Mouse (Mus musculus): ENCODE measurements around the gene Tmigd3.

Gene Tmigd3

DNA sequence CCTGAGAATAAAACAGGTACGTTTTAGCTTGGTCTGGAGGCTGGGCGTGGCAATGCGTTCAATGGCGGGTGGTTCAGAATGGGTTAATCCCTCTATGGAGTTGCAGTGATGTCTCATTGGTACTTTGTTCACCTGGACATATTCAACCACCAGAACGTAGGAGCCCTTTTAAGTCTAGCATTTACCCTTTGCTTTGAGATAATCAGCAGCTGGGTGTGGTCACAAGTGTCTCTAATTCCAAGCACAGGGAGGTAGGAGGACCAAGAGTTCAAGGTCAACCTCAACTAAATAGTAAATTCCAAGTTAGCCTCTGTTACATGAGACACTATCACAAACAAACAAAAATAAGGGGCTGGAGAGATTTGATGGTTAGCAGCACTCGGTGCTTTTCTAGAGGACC is 58.1 kb downstream of the Tmigd3 start:
- DNase-seq (ENCODE audit: inconsistent age in 2 of 2, low spot score in 1 of 2): no peak

DNA sequence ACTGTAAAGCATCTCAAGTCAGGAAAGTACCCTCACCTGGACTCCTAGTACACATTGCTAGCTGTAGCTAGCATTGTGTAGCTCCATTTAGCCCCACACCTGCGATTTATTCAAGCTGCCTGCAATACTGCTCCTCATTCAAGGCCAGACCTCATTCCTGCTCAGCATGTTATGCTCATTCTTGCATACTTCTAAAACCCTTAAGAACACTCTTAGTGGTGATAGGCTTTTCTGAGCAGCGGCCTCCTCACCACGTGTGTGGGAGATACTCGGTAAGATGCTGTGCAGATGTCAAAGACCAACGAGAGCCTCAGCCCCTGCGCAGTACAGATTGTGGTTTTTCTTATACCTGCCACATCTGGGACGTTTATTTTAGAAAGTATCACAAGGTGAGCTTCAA is 59.1 kb downstream of the Tmigd3 start:
- no peak for DNase-seq (ENCODE audit: inconsistent age in 2 of 2, low spot score in 1 of 2)

DNA sequence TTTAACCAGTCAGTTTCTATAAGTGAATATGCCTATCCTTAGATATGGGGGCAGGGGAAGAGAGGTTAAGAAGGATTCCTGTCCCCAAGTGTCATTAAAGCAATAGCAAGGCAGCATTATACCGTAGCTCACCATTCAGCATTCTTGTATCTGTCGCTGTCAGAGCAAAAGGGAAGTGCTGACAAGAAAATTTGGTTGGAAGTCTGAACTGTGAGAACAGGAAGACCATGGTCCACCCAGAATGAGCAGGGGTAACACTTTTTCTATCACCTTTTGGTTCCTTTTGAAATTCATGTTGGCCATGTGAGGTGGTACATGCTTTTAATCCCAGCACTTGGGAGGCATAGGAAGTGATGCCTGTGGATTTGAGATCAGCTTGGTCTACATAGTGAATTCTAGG is 60.4 kb downstream of the Tmigd3 start:
- no peak for DNase-seq (ENCODE audit: inconsistent age in 2 of 2, low spot score in 1 of 2)

DNA sequence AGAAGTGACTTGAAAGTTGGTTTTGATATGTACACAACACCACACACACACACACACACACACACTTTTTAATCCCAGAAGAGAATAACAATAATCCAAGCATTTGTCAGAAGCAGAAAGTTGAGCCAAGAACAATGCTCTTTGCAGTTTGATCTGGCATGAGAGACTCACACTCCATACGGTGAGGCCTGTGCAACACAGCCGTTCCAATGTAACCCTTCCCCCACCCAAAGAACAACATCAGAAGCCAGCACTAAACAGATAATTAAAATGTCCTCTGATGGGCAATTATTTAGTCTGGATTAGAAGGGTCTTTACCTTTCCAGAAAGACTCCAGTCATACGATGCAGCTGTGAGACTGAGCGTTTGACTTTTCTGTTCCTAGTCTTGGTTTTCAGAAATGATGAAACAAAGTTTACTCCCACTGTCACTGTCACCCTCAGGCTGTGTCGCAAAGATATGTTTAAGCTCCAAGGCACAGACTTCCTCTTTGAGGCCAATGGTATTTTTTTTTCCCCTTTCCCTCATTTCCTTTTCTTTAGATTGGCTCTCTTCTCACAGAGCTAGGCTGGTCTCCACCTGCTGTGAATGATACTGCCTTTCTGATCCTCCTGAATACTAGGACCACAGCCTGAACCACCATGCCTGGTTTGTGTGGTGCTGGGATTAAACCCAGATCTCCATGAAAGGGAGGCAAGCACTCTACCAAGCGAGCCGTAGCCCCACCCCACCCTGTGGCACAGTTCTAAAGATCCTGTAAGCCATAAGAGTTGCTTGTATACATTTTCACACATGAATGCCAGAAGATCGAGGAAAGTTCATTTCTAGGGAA is 61.8 kb downstream of the Tmigd3 start, which contains the start of gene I830077J02Rik:
I830077J02Rik (minus strand) TSS at position 425 of the 832 bp plus-strand sequence.
- no peak for DNase-seq (ENCODE audit: inconsistent age in 2 of 2, low spot score in 1 of 2)

DNA sequence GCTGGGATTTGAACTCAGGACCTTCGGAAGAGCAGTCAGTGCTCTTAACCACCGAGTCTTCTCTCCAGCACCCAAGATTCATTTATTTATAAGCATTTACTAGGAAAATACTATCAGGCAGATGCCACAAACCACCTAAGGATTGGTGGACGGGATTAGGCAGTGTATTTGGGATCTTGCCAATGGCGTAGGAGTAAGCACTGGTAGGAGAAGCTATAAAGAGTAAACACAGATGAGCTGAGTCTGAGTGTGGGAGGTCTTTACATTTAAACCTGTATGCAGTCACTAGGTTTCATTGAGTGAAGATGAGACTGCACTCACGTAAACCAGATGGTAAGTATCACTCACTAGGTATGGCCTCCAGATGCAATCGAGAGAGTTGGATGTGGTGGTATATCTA is 63.2 kb downstream of the Tmigd3 start:
- no peak for DNase-seq (ENCODE audit: inconsistent age in 2 of 2, low spot score in 1 of 2)

DNA sequence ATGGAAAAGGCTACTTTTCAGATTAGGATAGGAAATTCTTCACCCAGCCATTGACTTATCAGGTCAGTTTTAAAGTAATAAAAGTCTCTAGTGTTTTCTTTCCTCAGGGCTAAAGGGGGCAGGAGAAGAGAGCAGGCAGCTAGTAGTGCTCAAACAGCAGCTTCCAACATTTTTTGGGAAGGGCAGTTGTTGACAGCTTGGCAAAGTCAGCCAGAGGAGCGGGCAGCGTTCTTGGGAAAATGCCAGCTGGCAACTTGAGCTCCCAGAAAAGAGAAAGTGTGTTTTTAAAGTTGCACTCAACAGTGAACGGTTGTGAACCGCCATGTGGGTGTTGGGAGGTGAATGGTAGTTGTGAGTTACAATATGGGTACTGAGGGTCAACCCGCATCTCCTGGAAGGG is 64.3 kb downstream of the Tmigd3 start:
- DNase-seq (ENCODE audit: inconsistent age in 2 of 2, low spot score in 1 of 2): peak; percentile 38 to 70

DNA sequence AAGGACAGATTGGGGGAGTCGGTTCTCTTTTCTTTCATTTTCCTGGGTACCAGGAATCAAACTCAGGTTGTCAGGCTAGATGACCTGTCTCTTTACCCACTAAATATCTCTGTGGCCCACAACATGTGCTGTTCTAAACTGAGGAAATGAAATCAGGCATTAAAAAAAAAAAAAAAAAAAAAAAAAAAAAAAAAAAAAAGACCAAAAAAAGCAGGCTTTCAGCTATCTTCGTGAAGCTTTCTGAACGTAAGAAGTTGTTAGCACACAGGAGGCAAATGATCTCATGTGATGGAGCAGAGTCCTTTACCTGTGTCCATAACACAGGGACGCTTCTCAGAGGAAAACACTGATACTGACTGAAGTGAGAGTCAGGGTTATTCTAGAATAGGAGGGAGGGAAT is 65.4 kb downstream of the Tmigd3 start:
- no peak for DNase-seq (ENCODE audit: inconsistent age in 2 of 2, low spot score in 1 of 2)

DNA sequence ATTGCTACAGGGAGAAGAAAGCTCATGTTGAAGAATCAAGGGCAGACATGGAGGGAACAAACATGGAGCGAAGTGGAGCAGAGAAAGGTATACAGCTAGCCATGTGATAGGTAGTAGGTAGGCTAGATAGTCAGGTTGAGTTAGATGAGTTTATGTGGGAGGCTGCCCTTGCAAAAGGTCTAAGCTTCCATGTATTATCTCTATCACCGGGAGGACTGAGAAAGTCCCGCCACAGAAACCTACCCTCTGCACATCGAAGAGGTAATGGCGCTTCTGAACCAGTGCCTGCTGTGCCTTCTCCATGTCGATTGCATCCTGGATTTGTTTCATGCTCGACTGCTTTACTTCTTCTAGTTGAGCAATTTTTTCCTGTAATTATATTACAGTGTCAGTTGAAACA is 80.6 kb downstream of the Tmigd3 start:
- DNase-seq (ENCODE audit: inconsistent age in 2 of 2, low spot score in 1 of 2): no peak

DNA sequence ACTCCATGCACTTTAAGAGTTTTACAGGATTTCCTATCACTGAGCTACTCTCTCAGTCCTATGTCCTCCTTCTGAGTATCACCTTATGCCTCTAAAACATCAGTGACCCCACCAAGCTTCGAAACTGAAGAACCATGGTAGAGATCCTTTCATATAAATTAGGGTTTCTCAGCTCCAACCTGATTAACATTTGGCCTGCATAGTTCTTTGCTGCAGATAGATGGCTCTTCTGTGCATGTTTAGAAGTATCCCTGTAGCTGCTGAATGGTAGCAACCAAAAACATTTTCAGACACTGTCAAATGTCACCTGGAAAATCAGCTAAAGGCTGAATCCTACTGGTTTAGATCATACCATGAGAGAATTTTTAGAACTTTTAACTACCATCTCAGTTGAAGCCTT is 86.5 kb downstream of the Tmigd3 start:
- no peak for DNase-seq (ENCODE audit: inconsistent age in 2 of 2, low spot score in 1 of 2)

DNA sequence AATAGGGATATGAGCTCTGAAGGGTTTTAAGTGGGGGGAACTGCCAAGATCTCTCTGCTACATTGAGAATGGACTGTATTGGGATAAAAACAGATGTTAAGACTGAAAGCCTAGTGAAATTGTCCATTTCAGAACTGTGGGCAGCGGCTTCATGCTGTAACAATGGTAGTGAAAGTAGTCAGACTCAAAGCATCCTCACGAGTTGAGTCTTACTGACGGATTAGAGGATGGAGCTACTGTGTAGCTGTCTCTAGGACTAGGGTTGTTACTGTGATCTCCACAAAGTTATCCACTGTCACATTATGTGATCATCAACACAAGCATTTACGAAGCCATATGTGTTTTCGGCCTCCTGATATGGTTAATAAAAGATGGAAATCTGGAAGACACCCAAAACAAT is 87.5 kb downstream of the Tmigd3 start:
- peak in 1 of 2 experiments; percentile 39 for DNase-seq (ENCODE audit: inconsistent age in 2 of 2, low spot score in 1 of 2)

DNA sequence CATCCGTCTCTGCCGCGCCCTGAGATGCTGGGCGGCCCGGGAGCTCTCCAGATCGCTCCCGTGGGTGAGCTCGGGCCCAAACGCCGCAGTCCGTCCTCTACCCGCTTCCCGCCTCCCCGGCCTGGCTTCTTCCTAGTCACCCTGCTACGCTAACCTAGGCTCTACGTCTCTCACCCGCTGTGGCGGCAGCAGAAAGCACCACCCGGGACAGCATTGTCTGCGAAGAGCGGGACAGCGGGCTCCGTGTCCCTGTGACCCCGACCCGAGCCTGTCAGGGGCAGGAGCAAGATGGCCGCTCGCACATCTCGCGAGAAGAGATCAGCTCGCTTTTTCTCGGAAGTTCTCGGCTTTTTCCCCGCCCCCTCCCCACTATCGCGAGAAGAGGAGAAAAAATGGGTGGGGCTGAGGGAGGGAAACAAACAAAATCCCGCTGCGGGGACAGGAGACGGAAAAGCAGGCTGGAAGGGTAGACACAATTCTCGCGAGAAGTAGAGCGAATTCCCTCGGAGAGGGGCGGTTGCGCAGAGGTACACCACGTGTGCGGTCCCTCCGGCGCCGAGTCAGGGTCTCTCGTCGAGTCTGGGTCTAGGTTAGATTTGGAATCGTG is 88.4 kb downstream of the Tmigd3 start, which contains the start of gene Wdr77:
Wdr77 (plus strand) TSS at position 396 of the 607 bp plus-strand sequence.
- peak; percentile 97 to 99 for DNase-seq (ENCODE audit: inconsistent age in 2 of 2, low spot score in 1 of 2)

DNA sequence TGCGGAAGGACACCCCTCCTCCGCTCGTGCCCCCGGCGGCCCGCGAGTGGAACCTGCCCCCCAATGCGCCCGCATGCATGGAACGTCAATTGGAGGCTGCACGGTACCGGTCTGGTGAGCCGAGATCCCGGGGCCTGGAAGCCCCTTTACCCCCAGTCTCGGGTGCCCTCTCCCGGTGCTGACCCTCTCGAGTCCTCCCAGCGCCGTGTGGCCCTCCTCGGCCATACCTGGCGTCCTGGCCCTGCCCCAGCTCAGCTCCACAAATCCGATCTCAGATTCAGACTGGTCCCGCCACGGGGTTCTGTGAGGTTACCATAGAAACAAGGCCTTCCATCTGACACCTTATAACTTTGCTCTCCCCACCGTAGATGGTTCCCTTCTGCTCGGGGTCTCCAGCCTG is 88.9 kb downstream of the Tmigd3 start:
- DNase-seq (ENCODE audit: inconsistent age in 2 of 2, low spot score in 1 of 2): no peak

DNA sequence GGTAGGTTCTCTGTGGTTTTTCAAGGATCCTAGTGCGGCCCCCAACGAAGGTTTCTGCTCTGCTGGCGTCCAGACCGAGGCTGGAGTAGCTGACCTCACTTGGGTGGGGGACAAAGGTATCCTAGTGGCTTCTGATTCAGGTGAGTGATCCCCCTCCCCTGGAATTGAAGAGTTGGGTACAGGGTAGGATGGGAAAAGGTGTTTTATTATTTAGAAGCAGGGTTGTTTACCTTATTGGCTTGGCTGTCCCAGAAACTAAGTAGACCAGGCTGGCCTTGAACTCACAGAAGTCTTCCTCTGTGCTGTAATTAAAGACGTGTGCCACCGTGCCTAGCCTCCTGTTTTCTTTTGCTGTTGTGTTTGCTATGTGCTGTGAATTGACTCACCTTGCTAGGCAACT is 89.3 kb downstream of the Tmigd3 start, which contains the start of gene Atp5f1:
Atp5f1 (minus strand) TSS at position 101 of the 400 bp plus-strand sequence.
- DNase-seq (ENCODE audit: inconsistent age in 2 of 2, low spot score in 1 of 2): no peak

DNA sequence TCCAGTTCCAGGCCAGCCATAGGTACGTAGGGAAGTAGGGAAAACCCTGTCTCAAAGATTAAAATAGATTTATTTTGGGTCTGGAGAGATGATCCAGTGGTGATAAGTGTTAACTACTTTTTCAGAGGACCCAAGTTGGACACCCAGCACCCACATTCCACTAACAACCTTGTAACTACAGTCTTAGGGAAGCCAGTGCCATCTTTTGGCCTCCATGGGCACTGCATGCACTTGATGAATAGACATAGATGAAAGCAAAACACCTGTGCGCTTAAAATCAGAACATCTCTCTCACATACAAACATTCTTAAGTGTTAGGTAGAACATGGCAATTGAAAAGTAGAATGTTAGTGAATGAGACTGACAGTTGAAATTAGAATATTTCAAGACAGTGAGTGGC is 90.0 kb downstream of the Tmigd3 start:
- DNase-seq (ENCODE audit: inconsistent age in 2 of 2, low spot score in 1 of 2): peak in 1 of 2 experiments; percentile 38

DNA sequence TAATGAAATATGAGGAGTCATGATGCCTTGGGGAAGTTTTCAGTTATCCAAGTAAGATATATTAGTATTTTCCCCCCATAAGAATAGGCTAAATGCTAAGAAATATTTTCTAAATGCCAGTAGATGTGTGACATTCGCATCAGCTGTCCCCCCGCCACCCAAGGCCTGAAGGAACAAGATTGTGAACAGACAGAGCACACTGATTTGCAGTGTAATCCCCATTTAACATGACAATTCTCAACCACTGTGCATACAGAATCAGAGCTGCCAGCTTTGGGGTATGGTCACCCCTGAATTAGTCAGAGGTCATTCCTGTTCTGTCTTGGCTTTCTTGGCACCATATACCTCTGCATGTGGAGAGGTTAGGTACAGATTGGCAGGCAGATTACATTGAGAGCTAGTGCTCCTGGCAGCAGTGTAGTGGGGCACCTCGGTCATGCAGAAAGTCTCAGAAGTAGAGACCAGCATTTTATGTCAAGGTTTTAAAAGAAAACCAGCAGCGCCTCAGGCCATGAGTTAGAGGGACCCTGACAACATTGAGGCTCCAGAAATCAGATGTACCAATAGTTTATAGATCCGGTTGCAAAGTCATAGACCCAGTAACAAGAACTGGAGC is 101.2 kb downstream of the Tmigd3 start:
- DNase-seq (ENCODE audit: inconsistent age in 2 of 2, low spot score in 1 of 2): no peak

DNA sequence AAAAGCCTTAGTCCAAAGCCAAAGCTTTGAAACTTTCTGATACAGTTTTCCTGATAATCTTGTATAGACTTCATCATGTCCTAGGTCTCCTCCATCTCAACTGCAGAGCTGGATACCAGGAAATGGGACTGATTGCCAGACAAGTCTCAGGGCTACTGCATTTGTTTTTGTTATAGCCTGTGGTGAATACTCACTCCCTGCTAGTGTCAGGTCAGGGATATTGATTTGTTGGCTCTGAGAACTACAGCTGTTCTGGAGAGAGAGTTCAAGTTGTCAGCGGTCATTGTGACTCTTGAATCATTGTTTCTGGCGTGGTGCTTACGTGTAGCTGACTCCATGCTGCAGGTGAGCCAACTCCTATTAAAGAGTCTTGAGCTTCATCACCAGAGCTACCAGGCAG is 102.7 kb downstream of the Tmigd3 start, which contains the start of gene Ovgp1:
Ovgp1 (plus strand) TSS at position 301 of the 400 bp plus-strand sequence.
- DNase-seq (ENCODE audit: inconsistent age in 2 of 2, low spot score in 1 of 2): no peak
